Mouse (Mus musculus) CH12.LX (cell line): ENCODE results near the gene Tspan9. TPM values are rescaled to one million over a fixed set of nuclear protein-coding genes. Genes with fewer than 3 reads are reported as not detected.

Experiments used
- DNase-seq: peaks from one replicate; pipeline ENCODE4 v3.0.0-alpha.2; 2013; ENCODE audit errors: extremely low read depth
- H3K27ac ChIP-seq: 2 replicates; pipeline ENCODE4 v1.5.1; 2012; ENCODE audit warnings: low read depth, mild to moderate bottlenecking, control low read depth, moderate library complexity; ENCODE audit not compliant: insufficient read depth
- H3K27me3 ChIP-seq: replicated peaks from 2 replicates; pipeline ENCODE3; 2012; ENCODE audit warnings: inconsistent platforms
- H3K36me3 ChIP-seq, 2 experiments: replicated peaks in 1 of 2; 2 replicates each; pipeline versions ENCODE3 to v1.6.1; 2012; ENCODE audit warnings: inconsistent platforms in 1 of 2, low read length in 1 of 2, mild to moderate bottlenecking in 1 of 2, mixed read lengths in 1 of 2, moderate library complexity in 1 of 2; ENCODE audit not compliant: control insufficient read depth in 1 of 2, insufficient read depth in 1 of 2
- H3K4me1 ChIP-seq, 2 experiments: 2 replicates each; pipeline ENCODE4 v1.6.1; 2012; ENCODE audit warnings: inconsistent platforms in 1 of 2, moderate library complexity in 1 of 2; ENCODE audit not compliant: insufficient read depth in 2 of 2, control insufficient read depth in 1 of 2
- H3K4me2 ChIP-seq: 2 replicates; pipeline ENCODE4 v1.6.1; 2012; ENCODE audit warnings: low read depth, mild to moderate bottlenecking, control low read depth; ENCODE audit not compliant: poor library complexity, insufficient read depth, severe bottlenecking
- H3K4me3 ChIP-seq, 3 experiments: fragments of 150-350 bp in 1 of 3; sonication (generic) in 1 of 3; replicated peaks in 1 of 3; 2 replicates each; pipeline versions ENCODE3 to v1.5.1; 2011 to 2012; ENCODE audit warnings: low read depth in 2 of 3, low read length in 2 of 3, mild to moderate bottlenecking in 2 of 3, moderate library complexity in 2 of 3, control low read depth in 1 of 3, improper control_type of control experiment in 1 of 3, inconsistent platforms in 1 of 3, mixed read lengths in 1 of 3; ENCODE audit not compliant: poor library complexity in 1 of 3
- H3K79me2 ChIP-seq: replicated peaks from 2 replicates; pipeline ENCODE4 v1.6.1; 2012; ENCODE audit warnings: mild to moderate bottlenecking, moderate library complexity; ENCODE audit not compliant: control insufficient read depth, poor library complexity, insufficient read depth, severe bottlenecking; ENCODE audit errors: extremely low read depth
- H3K9ac ChIP-seq: 2 replicates; pipeline ENCODE4 v1.6.1; 2012; ENCODE audit warnings: low read depth, mild to moderate bottlenecking, control low read depth, moderate library complexity; ENCODE audit not compliant: insufficient read depth
- H3K9me3 ChIP-seq: replicated peaks from 2 replicates; pipeline ENCODE3; 2012; ENCODE audit warnings: low read length, inconsistent platforms, mixed read lengths
- BHLHE40 ChIP-seq: IDR thresholded peaks from 2 replicates; pipeline ENCODE4 v1.6.1; 2011; ENCODE audit warnings: mild to moderate bottlenecking, low read depth, low read length, improper control_type of control experiment
- CHD1 ChIP-seq: IDR thresholded peaks from 2 replicates; pipeline ENCODE4 v1.6.1; 2012; ENCODE audit warnings: low read depth, low read length, improper control_type of control experiment, inconsistent platforms
- CHD2 ChIP-seq: IDR thresholded peaks from 2 replicates; pipeline ENCODE4 v1.6.1; 2011; ENCODE audit warnings: low read length, improper control_type of control experiment
- CTCF ChIP-seq, 2 experiments: IDR thresholded peaks in 1 of 2; conservative IDR thresholded peaks in 1 of 2; 2 replicates each; pipeline ENCODE4 v1.5.1; 2011 to 2012; ENCODE audit warnings: low read depth in 2 of 2, low read length in 2 of 2, improper control_type of control experiment in 1 of 2, inconsistent platforms in 1 of 2, mild to moderate bottlenecking in 1 of 2, moderate library complexity in 1 of 2
- ELF1 ChIP-seq: IDR thresholded peaks from 2 replicates; pipeline ENCODE4 v1.6.1; 2014; ENCODE audit warnings: low read depth, mild to moderate bottlenecking, inconsistent platforms, low read length, improper control_type of control experiment
- GABPA ChIP-seq: IDR thresholded peaks from 2 replicates; pipeline ENCODE4 v1.6.1; 2012; ENCODE audit warnings: low read depth, low read length, improper control_type of control experiment, inconsistent platforms; ENCODE audit not compliant: insufficient replicate concordance
- HCFC1 ChIP-seq: IDR thresholded peaks from 2 replicates; pipeline ENCODE4 v1.6.1; 2012; ENCODE audit warnings: low read depth, mild to moderate bottlenecking, inconsistent platforms, low read length, improper control_type of control experiment
- IRF4 ChIP-seq: IDR thresholded peaks from 2 replicates; pipeline ENCODE4 v1.6.1; 2014; ENCODE audit warnings: low read depth, mild to moderate bottlenecking, inconsistent platforms, low read length, improper control_type of control experiment
- KAT2A ChIP-seq: IDR thresholded peaks from 2 replicates; pipeline ENCODE4 v1.6.1; 2012; ENCODE audit warnings: low read length, improper control_type of control experiment, inconsistent platforms; ENCODE audit not compliant: insufficient replicate concordance
- MAX ChIP-seq: IDR thresholded peaks from 2 replicates; pipeline ENCODE4 v1.6.1; 2011; ENCODE audit warnings: low read length, improper control_type of control experiment
- MAZ ChIP-seq: IDR thresholded peaks from 2 replicates; pipeline ENCODE4 v1.6.1; 2012; ENCODE audit warnings: low read depth, mild to moderate bottlenecking, inconsistent platforms, low read length, improper control_type of control experiment, moderate library complexity
- MEF2A ChIP-seq: IDR thresholded peaks from 2 replicates; pipeline ENCODE4 v1.6.1; 2014; ENCODE audit warnings: low read depth, mild to moderate bottlenecking, inconsistent platforms, low read length, improper control_type of control experiment, borderline replicate concordance
- NELFE ChIP-seq: IDR thresholded peaks from 2 replicates; pipeline ENCODE4 v1.6.1; 2011; ENCODE audit warnings: low read depth, low read length, improper control_type of control experiment
- NRF1 ChIP-seq: IDR thresholded peaks from 2 replicates; pipeline ENCODE4 v1.6.1; 2014; ENCODE audit warnings: low read depth, mild to moderate bottlenecking, inconsistent platforms, low read length, improper control_type of control experiment, moderate library complexity
- RAD21 ChIP-seq: IDR thresholded peaks from 2 replicates; pipeline ENCODE4 v1.6.1; 2011; ENCODE audit warnings: low read depth, mild to moderate bottlenecking, low read length, improper control_type of control experiment, moderate library complexity
- SIN3A ChIP-seq: IDR thresholded peaks from 2 replicates; pipeline ENCODE4 v1.6.1; 2012; ENCODE audit warnings: low read length, improper control_type of control experiment, inconsistent platforms
- SMC3 ChIP-seq: IDR thresholded peaks from 2 replicates; pipeline ENCODE4 v1.6.1; 2011; ENCODE audit warnings: low read depth, low read length, improper control_type of control experiment
- TBP ChIP-seq: conservative IDR thresholded peaks from 2 replicates; pipeline ENCODE4 v1.6.1; 2011; ENCODE audit warnings: low read depth, low read length, improper control_type of control experiment
- UBTF ChIP-seq: IDR thresholded peaks from 2 replicates; pipeline ENCODE4 v1.6.1; 2012; ENCODE audit warnings: low read depth, mild to moderate bottlenecking, inconsistent platforms, low read length, improper control_type of control experiment, moderate library complexity
- USF2 ChIP-seq: conservative IDR thresholded peaks from 2 replicates; pipeline ENCODE4 v1.6.1; 2011; ENCODE audit warnings: low read depth, low read length, improper control_type of control experiment
- ZKSCAN1 ChIP-seq: IDR thresholded peaks from 2 replicates; pipeline ENCODE4 v1.6.1; 2012; ENCODE audit warnings: low read depth, inconsistent platforms, low read length, improper control_type of control experiment, borderline replicate concordance
- ZMIZ1 ChIP-seq: IDR thresholded peaks from 2 replicates; pipeline ENCODE4 v1.6.1; 2012; ENCODE audit warnings: low read depth, mild to moderate bottlenecking, inconsistent platforms, low read length, improper control_type of control experiment
- ZNF384 ChIP-seq: IDR thresholded peaks from 2 replicates; pipeline ENCODE4 v1.6.1; 2012; ENCODE audit warnings: low read depth, low read length, improper control_type of control experiment, inconsistent platforms
- dilution Hi-C: fragments of 300-500 bp; cut with MboI; formaldehyde crosslinking; loops from 2 replicates; pipeline ENCODE4 v1.14.3; 2020; ENCODE audit warnings: low sequenced_read_pairs; ENCODE audit not compliant: extremely low pct_unique_long_range_greater_than_20kb, extremely low pct_ligation_motif_present
- in situ Hi-C: fragments of 300-500 bp; cut with MboI; formaldehyde crosslinking; loops from 3 replicates; pipeline ENCODE4 v1.14.3; 2019; ENCODE audit warnings: low sequenced_read_pairs, low pct_ligation_motif_present, low pct_unique_long_range_greater_than_20kb, mixed read lengths
- polyA plus RNA-seq: library from polyadenylated mRNA; unstranded; fragments of >175 nt; gene quantifications from 2 replicates; pipeline ENCODE4 v1.2.1, GENCODE M21; 2012; ENCODE audit warnings: low read depth; ENCODE audit not compliant: insufficient read length
- total RNA-seq, 2 experiments: library from RNA; depleted of rRNA; stranded (reverse); fragments of 300-350 nt in 1 of 2; fragments of >200 nt in 1 of 2; gene quantifications; 2 replicates each; pipeline ENCODE4 v1.2.3; 2012 to 2014

Tspan9 gene
- total and polyA plus RNA-seq, 3 experiments, result 0.40 to 0.98 (median 0.71) TPM

DNA sequence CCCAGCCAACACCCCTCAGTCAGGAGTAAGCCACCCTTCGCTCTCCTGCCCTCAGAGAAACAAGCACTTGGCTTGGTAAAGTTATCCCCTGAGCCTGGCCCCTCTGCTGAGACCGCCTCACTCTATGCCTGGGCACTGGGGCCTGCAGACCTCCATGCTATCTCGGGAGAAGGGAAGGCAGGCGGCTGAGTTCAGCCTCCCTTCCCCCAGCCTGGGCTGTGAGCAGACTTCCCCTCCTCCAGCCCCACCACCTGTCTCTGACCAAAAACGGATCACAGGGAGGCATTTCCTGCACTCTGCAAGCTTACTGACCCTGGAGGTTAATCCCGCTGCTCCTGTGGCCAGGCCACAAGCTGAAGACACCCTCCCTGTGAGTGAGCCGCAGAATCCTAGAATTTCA, 77.4 kb downstream of the Tspan9 start:
- Histone ChIP-seq H3K27me3 (peaks cover 96% of the 10 kb centered on the region), H3K4me3 (no peak overlapping the region), H3K4me2 (no peak overlapping the region), H3K9me3 (no peaks in the 10 kb centered on the region), H3K79me2 (no peaks in the 10 kb centered on the region), H3K36me3 (no peaks in the 10 kb centered on the region), H3K27ac (no peak overlapping the region), H3K4me1 (no peaks in the 10 kb centered on the region; a peak in 1 of 4 replicates), H3K9ac (no peak overlapping the region)
- TF ChIP-seq MAX, result no peak
- TF ChIP-seq ZKSCAN1, result no peak
- TF ChIP-seq MEF2A, result no peak
- no peak for TF ChIP-seq BHLHE40
- no peak for TF ChIP-seq NRF1
- no peak for TF ChIP-seq CTCF (conservative IDR thresholded peaks at IDR 0.05 in 1 of 2, IDR thresholded peaks at IDR 0.05 in 1 of 2; ENCODE audit: low read depth in 2 of 2, low read length in 2 of 2)
- TF ChIP-seq HCFC1, result no peak
- TF ChIP-seq KAT2A, result no peak
- no peak for TF ChIP-seq NELFE
- no peak for TF ChIP-seq ELF1
- TF ChIP-seq SMC3, result no peak
- TF ChIP-seq RAD21, result no peak
- no peak for TF ChIP-seq MAZ
- no peak for TF ChIP-seq GABPA
- TF ChIP-seq ZNF384, result no peak
- no peak for TF ChIP-seq IRF4
- no peak for TF ChIP-seq UBTF
- DNase-seq, result no peak
- dilution Hi-C loops (no loop called here), in situ Hi-C loops (no loop called here)

DNA sequence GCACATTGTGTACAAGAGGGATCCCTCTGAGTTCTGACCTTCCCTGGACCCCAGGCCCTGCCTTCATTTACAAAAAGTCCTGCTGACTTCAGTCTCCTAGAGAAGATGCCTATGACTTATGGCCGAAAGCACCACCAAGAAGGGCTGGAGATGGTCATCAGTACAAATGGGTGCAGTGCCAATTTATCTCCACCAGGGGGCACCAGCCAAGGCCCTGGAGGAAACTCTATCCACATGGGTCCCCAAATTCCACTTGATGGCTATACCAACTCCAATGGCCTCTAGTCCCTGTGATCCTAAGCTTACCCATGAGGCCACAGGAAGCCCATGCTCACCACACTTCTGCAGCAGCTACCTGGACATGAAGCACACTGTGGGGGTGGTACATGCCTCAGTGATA, 79.9 kb downstream of the Tspan9 start:
- DNase-seq, result peak; percentile 21
- Histone ChIP-seq H3K9me3 (no peaks in the 10 kb centered on the region), H3K27me3 (peaks cover 97% of the 10 kb centered on the region), H3K4me3 (no peak overlapping the region), H3K9ac (no peak overlapping the region), H3K4me2 (no peak overlapping the region), H3K36me3 (no peaks in the 10 kb centered on the region), H3K27ac (no peak overlapping the region), H3K79me2 (no peaks in the 10 kb centered on the region), H3K4me1 (no peaks in the 10 kb centered on the region; a peak in 1 of 4 replicates)
- dilution Hi-C loops (no loop called here), in situ Hi-C loops (no loop called here)
- TF ChIP-seq CHD1 (no peak), CTCF (conservative IDR thresholded peaks at IDR 0.05 in 1 of 2, IDR thresholded peaks at IDR 0.05 in 1 of 2; ENCODE audit: low read depth in 2 of 2, low read length in 2 of 2) (peak; percentile 70 to 80), TBP (no peak), MAX (no peak), ZMIZ1 (no peak), USF2 (no peak), SMC3 (peak; percentile 68), ZKSCAN1 (no peak), RAD21 (peak; percentile 8), IRF4 (no peak), SIN3A (no peak), CHD2 (no peak)
